8 mouse cellular contexts compared by ENCODE assay signal in genomic region chr4:129513086-129513767, GRCm38 (mm10). TPM values are rescaled to one million over a fixed set of nuclear protein-coding genes. Genes with fewer than 3 reads are reported as not detected.
A peak's percentile ranks its signal among the peaks of the same experiment; 100 is the strongest.
DNase-seq lines count a peak whose midpoint lies in the region; ATAC-seq and TF ChIP-seq lines count a peak whose summit lies in the region.

TSS of gene Marcksl1 (plus strand) at chr4:129513581.

- TF ChIP-seq CTCF in MEL (IDR thresholded peaks at IDR 0.05 in 2 of 3, conservative IDR thresholded peaks at IDR 0.05 in 1 of 3; ENCODE audit: control insufficient read depth in 1 of 3, insufficient read depth in 1 of 3, low read depth in 2 of 3, low read length in 3 of 3, poor library complexity in 1 of 3, severe bottlenecking in 1 of 3), result no peak; a peak in 1 of 6 replicates

- no peaks in the 10 kb centered on the region for H3K4me1 ChIP-seq in MEL (ENCODE audit: control insufficient read depth in 1 of 2, insufficient read depth in 2 of 2, low read length in 2 of 2)
- H3K4me1 ChIP-seq in hindbrain, embryonic 13.5 days (replicated peaks), result peaks cover 73% of the 10 kb centered on the region

- peak; percentile 85 to 86 for TF ChIP-seq POLR2A in MEL (IDR thresholded peaks at IDR 0.05; ENCODE audit: control insufficient read depth in 1 of 2, insufficient read depth in 1 of 2, low read depth in 1 of 2, low read length in 2 of 2, poor library complexity in 1 of 2)

- WGBS in hindbrain, embryonic 13.5 days, result 3% methylated on average over 47 of the region's 47 CpGs

- H3K9ac ChIP-seq in MEL (ENCODE audit: control insufficient read depth, low read depth, low read length, poor library complexity, severe bottlenecking), result peak within 1 kb of the TSS; percentile 88
- peak within 1 kb of the TSS; percentile 100 for H3K9ac ChIP-seq in hindbrain, embryonic 13.5 days

- H3K36me3 ChIP-seq in MEL (ENCODE audit: control insufficient read depth in 1 of 2, insufficient read depth in 2 of 2, low read length in 2 of 2), result no peaks in the 10 kb centered on the region
- peaks cover 24% of the 10 kb centered on the region for H3K36me3 ChIP-seq in hindbrain, embryonic 13.5 days

- peak; percentile 87 for DNase-seq in MEL (ENCODE audit: low read depth, low spot score)
- DNase-seq in c-Kit-positive CD71-negative TER-119-negative erythroid progenitor cells, embryonic 14.5 days (ENCODE audit: low read depth), result peak; percentile 73
- peak; percentile 58 for DNase-seq in frontal cortex, postnatal 25 days (ENCODE audit: low spot score in 2 of 2)
- peak; percentile 85 to 93 for DNase-seq in layer of hippocampus, postnatal 14 days (ENCODE audit: low spot score in 2 of 2)
- peak; percentile 95 for DNase-seq in lung, postnatal 10 days
- DNase-seq in ovary, postnatal 14 days (ENCODE audit: low spot score), result peak; percentile 90
- DNase-seq in thymus, postnatal 25 days, result peak; percentile 95

- no peaks in the 10 kb centered on the region; the same call in 1 of the 2 replicates for H3K79me2 ChIP-seq in MEL (ENCODE audit: control insufficient read depth, insufficient read depth, low read length, poor library complexity)

- peak within 1 kb of the TSS; percentile 98 for H3K4me2 ChIP-seq in hindbrain, embryonic 13.5 days

- H3K4me3 ChIP-seq in MEL (ENCODE audit: control insufficient read depth in 1 of 2, insufficient read depth in 1 of 2, low read depth in 2 of 2, low read length in 2 of 2), result peak within 1 kb of the TSS; percentile 67 to 93
- H3K4me3 ChIP-seq in hindbrain, embryonic 13.5 days, result peak within 1 kb of the TSS; percentile 100

- H3K9me3 ChIP-seq in MEL (replicated peaks; ENCODE audit: insufficient read depth, low read length), result no peaks in the 10 kb centered on the region
- H3K9me3 ChIP-seq in hindbrain, embryonic 13.5 days, result no peaks in the 10 kb centered on the region

- no peak within 1 kb of the TSS for H3K27ac ChIP-seq in MEL (ENCODE audit: control insufficient read depth, low read depth, low read length)
- peak within 1 kb of the TSS; percentile 99 for H3K27ac ChIP-seq in hindbrain, embryonic 13.5 days

- peak; percentile 82 for ATAC-seq in hindbrain, embryonic 13.5 days (ENCODE audit: low FRiP score)

- TF ChIP-seq RAD21 in MEL (IDR thresholded peaks at IDR 0.05; ENCODE audit: low read depth, low read length), result no peak

- no peaks in the 10 kb centered on the region for H3K27me3 ChIP-seq in MEL (ENCODE audit: control insufficient read depth in 1 of 2, insufficient read depth in 2 of 2, low read length in 2 of 2)
- H3K27me3 ChIP-seq in hindbrain, embryonic 13.5 days, result no peaks in the 10 kb centered on the region

- no peak for TF ChIP-seq EP300 in MEL (IDR thresholded peaks at IDR 0.05; ENCODE audit: low read depth in 1 of 2, low read length in 2 of 2)

TF ChIP-seq in MEL, 35 proteins besides CTCF, POLR2A, EP300 and RAD21:
- peak; percentile 88 for TF ChIP-seq NELFE (IDR thresholded peaks at IDR 0.05; ENCODE audit: low read depth, low read length)
- TF ChIP-seq USF2 (IDR thresholded peaks at IDR 0.05; ENCODE audit: borderline replicate concordance in 1 of 2, insufficient read depth in 1 of 2, low read depth in 1 of 2, low read length in 2 of 2), result no peak
- peak; percentile 79 for TF ChIP-seq BHLHE40 (IDR thresholded peaks at IDR 0.05; ENCODE audit: borderline replicate concordance, low read depth, low read length)
- no peak; the same call in 1 of the 2 replicates for TF ChIP-seq POLR2AphosphoS5 (IDR thresholded peaks at IDR 0.05; ENCODE audit: borderline replicate concordance, low read depth, low read length)
- 0 out of 2 replicates have a peak, but pooled peaks have one; percentile 5 for TF ChIP-seq ELF1 (IDR thresholded peaks at IDR 0.05; ENCODE audit: low read depth, low read length)
- peak; percentile 26; the same call in 1 of the 2 replicates for TF ChIP-seq MAZ (IDR thresholded peaks at IDR 0.05; ENCODE audit: low read depth, low read length)
- TF ChIP-seq SMC3 (IDR thresholded peaks at IDR 0.05; ENCODE audit: low read depth, low read length), result no peak
- TF ChIP-seq JUND (IDR thresholded peaks at IDR 0.05; ENCODE audit: low read depth, low read length), result no peak
- TF ChIP-seq E2F4 (IDR thresholded peaks at IDR 0.05; ENCODE audit: borderline replicate concordance, low read depth, low read length), result no peak
- no peak for TF ChIP-seq MYB (IDR thresholded peaks at IDR 0.05; ENCODE audit: low read depth, low read length)
- no peak for TF ChIP-seq TAL1 (IDR thresholded peaks at IDR 0.05; ENCODE audit: low read length)
- peak; percentile 39; the same call in 1 of the 2 replicates for TF ChIP-seq HCFC1 (IDR thresholded peaks at IDR 0.05; ENCODE audit: low read depth, low read length)
- TF ChIP-seq MEF2A (IDR thresholded peaks at IDR 0.05; ENCODE audit: extremely low read depth, insufficient replicate concordance, low read depth, low read length, poor library complexity, severe bottlenecking), result no peak
- no peak for TF ChIP-seq CHD1 (IDR thresholded peaks at IDR 0.05; ENCODE audit: low read depth, low read length)
- no peak for TF ChIP-seq GATA1 (IDR thresholded peaks at IDR 0.05; ENCODE audit: low read depth, low read length)
- TF ChIP-seq KAT2A (conservative IDR thresholded peaks at IDR 0.05; ENCODE audit: low read depth, low read length), result no peak
- peak; percentile 80 for TF ChIP-seq POLR2AphosphoS2 (IDR thresholded peaks at IDR 0.05; ENCODE audit: low read length)
- TF ChIP-seq ZKSCAN1 (IDR thresholded peaks at IDR 0.05; ENCODE audit: low read depth, low read length), result no peak
- no peak for TF ChIP-seq ETS1 (IDR thresholded peaks at IDR 0.05; ENCODE audit: low read depth, low read length)
- TF ChIP-seq USF1 (IDR thresholded peaks at IDR 0.05; ENCODE audit: low read depth, low read length), result no peak
- peak; percentile 89 for TF ChIP-seq TBP (IDR thresholded peaks at IDR 0.05; ENCODE audit: low read depth, low read length)
- TF ChIP-seq ZNF384 (IDR thresholded peaks at IDR 0.05; ENCODE audit: low read depth, low read length), result no peak
- no peak for TF ChIP-seq CHD2 (IDR thresholded peaks at IDR 0.05; ENCODE audit: low read length)
- TF ChIP-seq MXI1 (IDR thresholded peaks at IDR 0.05; ENCODE audit: low read depth, low read length), result peak; percentile 27; the same call in 1 of the 2 replicates
- TF ChIP-seq TCF12 (IDR thresholded peaks at IDR 0.05; ENCODE audit: low read depth, low read length), result peak; percentile 58; the same call in 1 of the 2 replicates
- TF ChIP-seq ZMIZ1 (IDR thresholded peaks at IDR 0.05; ENCODE audit: low read depth, low read length), result peak; percentile 98
- TF ChIP-seq GABPA (IDR thresholded peaks at IDR 0.05; ENCODE audit: low read depth, low read length), result no peak
- no peak for TF ChIP-seq UBTF (IDR thresholded peaks at IDR 0.05; ENCODE audit: borderline replicate concordance, insufficient read depth, low read depth, low read length)
- no peak for TF ChIP-seq MYC (IDR thresholded peaks at IDR 0.05; ENCODE audit: low read depth, low read length)
- TF ChIP-seq MAX (IDR thresholded peaks at IDR 0.05; ENCODE audit: low read length), result no peak
- no peak for TF ChIP-seq ZC3H11A (IDR thresholded peaks at IDR 0.05; ENCODE audit: low read depth, low read length)
- no peak for TF ChIP-seq MAFK (IDR thresholded peaks at IDR 0.05; ENCODE audit: borderline replicate concordance, low read depth, low read length)
- no peak for TF ChIP-seq RCOR1 (IDR thresholded peaks at IDR 0.05; ENCODE audit: low read depth, low read length)
- TF ChIP-seq SIN3A (IDR thresholded peaks at IDR 0.05; ENCODE audit: low read length), result peak; percentile 66
- no peak for TF ChIP-seq NRF1 (IDR thresholded peaks at IDR 0.05; ENCODE audit: insufficient read depth, low read depth, low read length, poor library complexity, severe bottlenecking)

RNA-seq across cellular contexts. Expression of gene Marcksl1, which starts in this region (rescaled TPM):
- 25.3 and 26.9 TPM in 2 replicates for total RNA-seq in MEL (2012; rRNA removed)
- polyA plus RNA-seq in MEL (2012; ENCODE audit: insufficient read depth in 1 of 2, insufficient read length in 2 of 2, low read depth in 1 of 2, low replicate concordance in 2 of 2, missing spikeins in 1 of 2), result 10 to 100 TPM in 1 of 2 experiments, not detected in 1; 62.7 TPM
- 1,788 and 1,829 TPM in 2 replicates for polyA plus RNA-seq in hindbrain, embryonic 13.5 days (2015; fragmentation: Nextera tagmentation; extraction: Ambion mirVana)
- total RNA-seq in layer of hippocampus, postnatal 14 days (2021), result 100 to 1,000 TPM; 372 to 379 TPM

Comparison
In these comparisons a context has a peak if more than half of its experiments do, and no peak if none do; other contexts are left out.
1. RNA of gene Marcksl1 (total RNA-seq): 372 to 379 TPM in layer of hippocampus, postnatal 14 days; 25.3 to 26.9 TPM in MEL; every median in the first group is over 10 times any median in the second.
2. RNA of gene Marcksl1 (polyA plus RNA-seq): 1,788 to 1,829 TPM in hindbrain, embryonic 13.5 days; 62.7 TPM in MEL; every median in the first group is over 10 times any median in the second.
3. Peak in every context shown above with its lines, with median percentiles within 50 percentile points of each other: DNase-seq.